Mouse (Mus musculus): ENCODE measurements around the gene Napsa. TPM values are rescaled to one million over a fixed set of nuclear protein-coding genes. Genes with fewer than 3 reads are reported as not detected.

Gene Napsa
- polyA plus RNA-seq, 1 experiment from 2014 or later: 5.4 TPM

DNA sequence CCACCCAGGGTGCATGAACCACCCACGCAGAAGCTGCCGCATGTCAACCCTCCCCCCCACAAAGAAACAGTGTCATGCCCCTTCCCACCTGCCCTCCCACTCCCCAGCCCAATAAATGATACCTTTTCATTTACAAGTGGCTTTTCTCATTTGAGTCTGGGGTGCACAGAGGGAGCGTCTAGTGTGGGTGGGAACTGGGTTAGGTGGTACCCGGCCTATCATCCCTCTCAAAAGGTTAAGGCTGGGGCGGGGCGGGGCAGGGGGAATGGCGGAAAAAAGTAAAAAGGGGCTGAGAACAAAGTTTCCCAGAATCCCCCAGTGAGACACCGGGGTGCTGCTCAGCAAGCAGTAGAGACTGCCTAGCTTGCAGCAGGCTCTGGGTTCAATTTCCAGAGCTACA is 32.4 kb downstream of the Napsa start:
- H3K9me3 ChIP-seq (replicated peaks; ENCODE audit: control insufficient read depth, low read length): no peaks in the 10 kb centered on the region
- H3K27me3 ChIP-seq (ENCODE audit: control insufficient read depth, insufficient read depth, low read length): peaks cover 55% of the 10 kb centered on the region
- H3K9ac ChIP-seq (ENCODE audit: low read length): no peak overlapping the region
- ATAC-seq (ENCODE audit: insufficient read depth, low FRiP score): peak; percentile 7; the same call in 1 of the 2 replicates
- H3K27ac ChIP-seq (ENCODE audit: low read length): no peak overlapping the region
- 5% methylated on average over 8 of the region's 8 CpGs for WGBS
- peak overlapping the region; percentile 53 for H3K4me2 ChIP-seq (ENCODE audit: low read depth, low read length)
- H3K4me1 ChIP-seq (ENCODE audit: control insufficient read depth, insufficient read depth, low read length): no peaks in the 10 kb centered on the region
- peak overlapping the region; percentile 38; the same call in 1 of the 2 replicates for H3K4me3 ChIP-seq (replicated peaks; ENCODE audit: low read length)
- H3K36me3 ChIP-seq (ENCODE audit: control insufficient read depth, insufficient read depth, low read length): no peaks in the 10 kb centered on the region

DNA sequence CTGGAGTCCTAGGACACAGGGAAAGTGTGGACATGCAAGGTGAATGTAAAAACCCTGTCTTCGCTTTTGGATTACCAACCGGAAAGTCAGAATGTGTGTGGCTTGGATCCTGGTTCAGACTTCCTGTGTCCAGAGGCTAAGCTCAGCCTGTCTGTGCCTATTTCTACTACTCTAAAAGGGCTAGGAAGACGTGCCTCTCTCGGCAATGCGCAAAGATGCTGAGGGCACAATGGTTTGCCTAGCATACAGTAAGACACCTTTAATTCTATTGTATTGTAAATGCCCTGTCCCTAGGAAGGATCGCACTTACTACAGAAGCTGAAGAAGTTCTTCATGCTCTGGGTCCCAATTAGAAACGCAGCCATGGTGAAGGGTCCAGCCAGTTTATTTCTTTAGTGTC is 33.3 kb downstream of the Napsa start:
- H3K4me2 ChIP-seq (ENCODE audit: low read depth, low read length): no peak overlapping the region
- no peak overlapping the region for H3K9ac ChIP-seq (ENCODE audit: low read length)
- peaks cover 53% of the 10 kb centered on the region for H3K27me3 ChIP-seq (ENCODE audit: control insufficient read depth, insufficient read depth, low read length)
- no peaks in the 10 kb centered on the region for H3K36me3 ChIP-seq (ENCODE audit: control insufficient read depth, insufficient read depth, low read length)
- WGBS: 47% methylated on average over 7 of the region's 7 CpGs
- H3K27ac ChIP-seq (ENCODE audit: low read length): no peak overlapping the region
- no peaks in the 10 kb centered on the region for H3K9me3 ChIP-seq (replicated peaks; ENCODE audit: control insufficient read depth, low read length)
- ATAC-seq (ENCODE audit: insufficient read depth, low FRiP score): no peak
- H3K4me3 ChIP-seq (replicated peaks; ENCODE audit: low read length): no peak overlapping the region
- H3K4me1 ChIP-seq (ENCODE audit: control insufficient read depth, insufficient read depth, low read length): no peaks in the 10 kb centered on the region

- H3K36me3 ChIP-seq (ENCODE audit: control insufficient read depth, insufficient read depth, low read length): no peaks in the 10 kb centered on the region
- no peaks in the 10 kb centered on the region for H3K4me1 ChIP-seq (ENCODE audit: control insufficient read depth, insufficient read depth, low read length)
- 11% methylated on average over 29 of the region's 29 CpGs for WGBS
- no peak overlapping the region for H3K27ac ChIP-seq (ENCODE audit: low read length)
- no peaks in the 10 kb centered on the region for H3K9me3 ChIP-seq (replicated peaks; ENCODE audit: control insufficient read depth, low read length)
- 0 out of 2 replicates have a peak overlapping the region, but pooled peaks have one; percentile 21 for H3K4me2 ChIP-seq (ENCODE audit: low read depth, low read length)
- no peak overlapping the region for H3K4me3 ChIP-seq (replicated peaks; ENCODE audit: low read length)
- H3K9ac ChIP-seq (ENCODE audit: low read length): no peak overlapping the region
- H3K27me3 ChIP-seq (ENCODE audit: control insufficient read depth, insufficient read depth, low read length): peaks cover 44% of the 10 kb centered on the region
- ATAC-seq (ENCODE audit: insufficient read depth, low FRiP score): peak; percentile 67
Observed at GRCm38 (mm10) chr7:44606171-44606901, 34.2 kb downstream of the Napsa start.

DNA sequence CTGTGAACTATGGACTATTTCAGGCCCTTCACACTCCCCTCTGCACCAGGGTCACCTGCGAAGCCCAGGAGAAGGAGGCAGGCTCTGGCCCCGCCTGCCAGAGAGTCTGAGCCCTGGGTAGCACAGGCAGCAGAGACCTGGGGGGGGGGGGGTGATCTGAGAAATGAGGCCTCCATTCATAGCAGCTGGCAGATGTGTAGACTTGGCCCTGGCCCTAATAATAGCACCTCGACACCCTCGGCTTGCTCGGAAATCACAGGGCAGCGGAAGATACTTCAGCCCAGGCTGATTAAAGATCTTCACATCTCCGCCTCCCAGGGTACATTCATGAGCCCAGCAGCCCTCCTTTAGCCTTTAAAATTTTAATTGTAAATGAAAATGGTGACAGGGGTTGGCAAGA is 40.0 kb downstream of the Napsa start:
- WGBS: 75% methylated on average over 7 of the region's 7 CpGs
- peaks cover 9% of the 10 kb centered on the region; the same call in 1 of the 2 replicates for H3K27me3 ChIP-seq (ENCODE audit: control insufficient read depth, insufficient read depth, low read length)
- no peaks in the 10 kb centered on the region for H3K9me3 ChIP-seq (replicated peaks; ENCODE audit: control insufficient read depth, low read length)
- no peaks in the 10 kb centered on the region for H3K4me1 ChIP-seq (ENCODE audit: control insufficient read depth, insufficient read depth, low read length)
- H3K36me3 ChIP-seq (ENCODE audit: control insufficient read depth, insufficient read depth, low read length): no peaks in the 10 kb centered on the region
- no peak overlapping the region for H3K27ac ChIP-seq (ENCODE audit: low read length)
- no peak overlapping the region for H3K9ac ChIP-seq (ENCODE audit: low read length)
- no peak overlapping the region for H3K4me2 ChIP-seq (ENCODE audit: low read depth, low read length)
- no peak for ATAC-seq (ENCODE audit: insufficient read depth, low FRiP score)
- no peak overlapping the region for H3K4me3 ChIP-seq (replicated peaks; ENCODE audit: low read length)

DNA sequence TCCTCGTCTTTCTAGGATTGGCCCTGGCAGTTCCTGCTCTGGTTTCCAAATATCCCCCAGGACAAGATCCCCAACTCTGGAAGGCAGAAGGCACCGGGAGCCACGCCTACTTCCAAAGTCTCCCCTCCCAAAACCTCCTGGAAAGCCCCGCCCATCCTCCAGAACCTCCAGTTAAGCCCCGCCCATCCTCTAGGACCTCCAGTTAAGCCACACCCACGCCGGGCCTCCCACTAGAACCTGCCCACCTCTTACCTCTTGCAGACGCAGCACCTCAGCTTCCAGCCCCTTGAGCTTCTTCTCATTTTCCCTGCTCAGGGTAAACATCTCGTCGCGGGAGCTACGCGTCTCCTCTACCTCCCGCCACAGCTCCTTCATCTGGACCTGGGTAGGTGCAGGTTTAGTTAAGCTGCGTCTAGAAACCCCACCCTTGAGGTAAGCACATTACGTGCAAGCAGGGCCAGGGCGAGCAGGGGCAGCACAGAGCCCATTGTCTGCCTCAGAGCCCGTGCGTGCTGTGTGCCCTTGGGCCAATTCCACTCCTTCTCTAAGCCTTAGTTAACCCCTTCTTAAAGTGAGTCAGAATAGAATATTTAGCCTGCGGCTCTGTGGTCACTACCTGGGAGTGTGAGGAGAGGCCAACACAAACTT is 42.0 kb downstream of the Napsa start:
- H3K9ac ChIP-seq (ENCODE audit: low read length): no peak overlapping the region
- H3K27me3 ChIP-seq (ENCODE audit: control insufficient read depth, insufficient read depth, low read length): peaks cover 9% of the 10 kb centered on the region; the same call in 1 of the 2 replicates
- no peak overlapping the region for H3K4me3 ChIP-seq (replicated peaks; ENCODE audit: low read length)
- H3K36me3 ChIP-seq (ENCODE audit: control insufficient read depth, insufficient read depth, low read length): no peaks in the 10 kb centered on the region
- 0 out of 2 replicates have a peak overlapping the region, but pooled peaks have one; percentile 13 for H3K4me2 ChIP-seq (ENCODE audit: low read depth, low read length)
- no peak overlapping the region for H3K27ac ChIP-seq (ENCODE audit: low read length)
- H3K9me3 ChIP-seq (replicated peaks; ENCODE audit: control insufficient read depth, low read length): no peaks in the 10 kb centered on the region
- no peaks in the 10 kb centered on the region for H3K4me1 ChIP-seq (ENCODE audit: control insufficient read depth, insufficient read depth, low read length)
- no peak for ATAC-seq (ENCODE audit: insufficient read depth, low FRiP score)
- WGBS: 8% methylated on average over 20 of the region's 20 CpGs

- no peaks in the 10 kb centered on the region for H3K36me3 ChIP-seq (ENCODE audit: control insufficient read depth, insufficient read depth, low read length)
- H3K9ac ChIP-seq (ENCODE audit: low read length): no peak overlapping the region
- H3K4me3 ChIP-seq (replicated peaks; ENCODE audit: low read length): no peak overlapping the region
- ATAC-seq (ENCODE audit: insufficient read depth, low FRiP score): no peak
- no peak overlapping the region for H3K4me2 ChIP-seq (ENCODE audit: low read depth, low read length)
- 16% methylated on average over 10 of the region's 10 CpGs for whole genome bisulfite sequencing
- H3K9me3 ChIP-seq (replicated peaks; ENCODE audit: control insufficient read depth, low read length): no peaks in the 10 kb centered on the region
- H3K27me3 ChIP-seq (ENCODE audit: control insufficient read depth, insufficient read depth, low read length): peaks cover 9% of the 10 kb centered on the region; the same call in 1 of the 2 replicates
- H3K27ac ChIP-seq (ENCODE audit: low read length): no peak overlapping the region
- H3K4me1 ChIP-seq (ENCODE audit: control insufficient read depth, insufficient read depth, low read length): no peaks in the 10 kb centered on the region
Observed at GRCm38 (mm10) chr7:44615309-44615708, 43.1 kb downstream of the Napsa start.

GRCm38 (mm10) chr7:44615987-44616386 is 43.8 kb downstream of the Napsa start:
- Histone ChIP-seq H3K27ac (ENCODE audit: low read length) (no peak overlapping the region), H3K27me3 (ENCODE audit: control insufficient read depth, insufficient read depth, low read length) (peaks cover 9% of the 10 kb centered on the region; the same call in 1 of the 2 replicates), H3K36me3 (ENCODE audit: control insufficient read depth, insufficient read depth, low read length) (no peaks in the 10 kb centered on the region), H3K9ac (ENCODE audit: low read length) (no peak overlapping the region), H3K4me3 (replicated peaks; ENCODE audit: low read length) (no peak overlapping the region), H3K4me2 (ENCODE audit: low read depth, low read length) (no peak overlapping the region), H3K4me1 (ENCODE audit: control insufficient read depth, insufficient read depth, low read length) (no peaks in the 10 kb centered on the region), H3K9me3 (replicated peaks; ENCODE audit: control insufficient read depth, low read length) (no peaks in the 10 kb centered on the region)
- 69% methylated on average over 14 of the region's 14 CpGs for WGBS
- no peak for ATAC-seq (ENCODE audit: insufficient read depth, low FRiP score)

DNA sequence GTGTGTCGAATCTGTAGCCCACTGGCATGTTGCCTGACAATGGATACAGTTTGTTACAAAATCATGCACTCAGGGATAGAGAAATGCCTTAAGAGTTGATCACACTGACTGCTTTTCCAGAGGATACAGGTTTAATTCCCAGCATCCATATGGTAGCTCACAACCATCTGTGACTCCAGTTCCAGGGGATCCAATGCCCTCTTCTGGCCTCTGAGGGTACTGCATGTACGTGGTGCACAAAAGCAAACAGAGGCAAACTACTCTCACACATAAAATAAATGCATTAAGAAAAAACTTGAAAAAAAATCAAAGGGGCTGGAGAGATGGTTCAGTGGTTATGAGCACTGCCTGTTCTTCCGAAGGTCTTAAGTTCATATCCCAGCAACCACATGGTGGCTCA is 44.9 kb downstream of the Napsa start:
- ATAC-seq (ENCODE audit: insufficient read depth, low FRiP score): no peak
- Histone ChIP-seq H3K9me3 (replicated peaks; ENCODE audit: control insufficient read depth, low read length) (no peaks in the 10 kb centered on the region), H3K27ac (ENCODE audit: low read length) (no peak overlapping the region), H3K4me1 (ENCODE audit: control insufficient read depth, insufficient read depth, low read length) (no peaks in the 10 kb centered on the region), H3K9ac (ENCODE audit: low read length) (no peak overlapping the region), H3K4me2 (ENCODE audit: low read depth, low read length) (no peak overlapping the region), H3K4me3 (replicated peaks; ENCODE audit: low read length) (no peak overlapping the region), H3K36me3 (ENCODE audit: control insufficient read depth, insufficient read depth, low read length) (0 out of 2 replicates have a peak, but pooled peaks cover 1% of the 10 kb centered on the region), H3K27me3 (ENCODE audit: control insufficient read depth, insufficient read depth, low read length) (peaks cover 9% of the 10 kb centered on the region; the same call in 1 of the 2 replicates)
- WGBS: 64% methylated on average over 3 of the region's 3 CpGs
